Mouse (Mus musculus) layer of hippocampus, adult 9-10 months (tissue): ENCODE data around the gene 3830406C13Rik.
"Not testable (repeated sequence)": the region's sequence is repeated elsewhere in the genome, so short reads cannot be mapped to it uniquely, and the experiment has no call there.

Experiments
- DNase-seq: peaks from one replicate; pipeline ENCODE4 v3.0.0; 2022; ENCODE audit warnings: low spot score

The 3830406C13Rik gene

DNA sequence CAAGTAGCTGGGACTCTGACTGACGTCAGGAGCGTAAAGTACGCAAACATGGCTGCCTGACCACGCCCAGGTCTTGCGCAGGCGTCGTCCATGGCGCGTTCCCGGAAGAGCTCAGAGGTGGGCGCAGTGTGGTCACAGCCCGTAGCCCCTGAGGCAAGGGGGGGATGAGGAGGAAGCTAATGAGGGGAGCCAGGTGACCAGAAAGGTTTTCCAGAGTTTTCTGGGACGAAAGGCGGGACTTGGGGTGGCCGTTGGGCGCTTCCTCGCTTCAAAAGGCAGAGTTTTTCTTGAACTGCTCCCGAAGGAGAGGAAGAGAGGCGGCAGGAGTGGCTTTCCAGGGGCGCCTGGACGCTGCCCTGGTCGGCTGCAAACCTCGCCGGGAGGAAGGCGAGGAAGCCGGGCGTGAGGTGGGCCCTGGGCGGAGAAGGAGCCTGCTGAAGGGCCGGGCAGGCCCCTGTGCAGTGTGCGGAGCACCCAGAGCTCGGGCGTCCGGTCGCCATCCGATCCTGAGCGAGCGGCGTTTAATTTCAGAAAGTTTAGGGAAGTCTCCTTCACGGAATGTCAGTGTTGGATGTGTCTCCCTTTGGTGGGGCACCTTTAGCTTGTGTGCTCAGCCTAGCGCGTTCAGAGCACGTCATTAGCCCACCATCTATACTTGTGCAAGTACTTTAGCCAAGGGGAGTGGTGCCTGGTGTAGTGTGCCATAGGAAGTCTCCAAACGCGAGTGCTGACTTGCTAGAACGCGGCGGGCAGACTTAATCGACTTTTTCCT is at the start of gene 3830406C13Rik:
3830406C13Rik (plus strand) TSS at position 33 of the 772 bp plus-strand sequence.
- peak; percentile 61 for DNase-seq

GRCm38 (mm10) chr14:12243726-12244125 is 40.2 kb upstream of the 3830406C13Rik start:
- no peak for DNase-seq

- no peak for DNase-seq
These were observed 7.9 kb upstream of the 3830406C13Rik start for GRCm38 (mm10) chr14:12276031-12276430.

- DNase-seq = no peak
These were observed 332 bp upstream of the 3830406C13Rik start, which contains the start of gene Gm49355 for GRCm38 (mm10) chr14:12283641-12284040. Gm49355 (plus strand) TSS chr14:12283976.

DNA sequence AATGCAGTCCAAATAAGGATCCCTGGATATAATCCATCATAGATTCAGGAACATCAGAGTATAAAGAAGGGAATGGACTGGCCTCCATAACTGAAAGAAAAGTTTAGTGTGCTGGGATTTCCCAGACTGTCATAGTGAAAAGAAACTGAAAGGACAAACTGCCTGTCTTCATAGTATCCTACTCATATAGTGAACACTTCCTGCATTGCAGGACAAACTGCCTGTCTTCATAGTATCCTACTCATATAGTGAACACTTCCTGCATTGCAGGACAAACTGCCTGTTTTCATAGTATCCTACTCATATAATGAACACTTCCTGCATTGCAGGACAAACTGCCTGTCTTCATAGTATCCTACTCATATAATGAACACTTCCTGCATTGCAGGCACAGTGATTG is 5.8 kb downstream of the 3830406C13Rik start:
- DNase-seq = not testable (repeated sequence)

DNA sequence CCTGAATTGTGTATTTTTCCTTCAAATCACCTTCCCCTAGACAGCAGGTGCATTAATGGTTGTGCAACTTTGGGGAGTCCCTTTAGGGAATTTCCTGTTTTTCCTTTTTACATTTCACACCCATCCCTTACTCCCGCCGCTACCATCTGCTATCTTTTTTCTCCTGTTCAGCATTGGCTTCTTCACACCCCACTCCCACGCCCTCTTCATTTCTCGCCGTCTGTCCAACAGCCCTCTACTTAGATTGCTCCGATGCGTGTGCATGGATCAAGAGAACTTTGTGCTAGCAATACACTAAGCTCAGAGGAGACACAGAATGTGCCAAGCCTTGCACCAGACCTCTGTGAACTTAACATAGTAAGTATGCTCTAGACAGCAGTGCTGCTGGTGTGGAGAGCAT is 12.4 kb downstream of the 3830406C13Rik start:
- DNase-seq = peak; percentile 43

DNA sequence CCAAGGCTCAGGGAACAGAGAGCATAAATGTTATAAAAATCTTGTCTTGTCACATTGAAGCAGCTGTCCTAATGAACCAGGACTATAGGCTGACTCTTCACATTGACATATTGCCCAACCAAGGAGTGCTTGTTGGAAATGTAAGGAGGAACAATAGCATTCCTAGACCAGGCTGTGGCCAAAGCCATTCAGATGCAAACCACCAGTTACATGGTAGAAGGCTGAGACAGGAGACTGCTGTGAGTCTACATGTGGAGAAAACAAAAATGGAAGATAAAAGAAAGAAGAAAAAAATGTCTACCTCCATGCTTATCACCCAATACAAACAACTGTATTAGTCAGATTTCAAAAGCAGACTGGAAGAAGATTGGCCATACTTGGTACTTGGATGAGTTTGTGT is 15.2 kb downstream of the 3830406C13Rik start:
- DNase-seq = no peak

DNA sequence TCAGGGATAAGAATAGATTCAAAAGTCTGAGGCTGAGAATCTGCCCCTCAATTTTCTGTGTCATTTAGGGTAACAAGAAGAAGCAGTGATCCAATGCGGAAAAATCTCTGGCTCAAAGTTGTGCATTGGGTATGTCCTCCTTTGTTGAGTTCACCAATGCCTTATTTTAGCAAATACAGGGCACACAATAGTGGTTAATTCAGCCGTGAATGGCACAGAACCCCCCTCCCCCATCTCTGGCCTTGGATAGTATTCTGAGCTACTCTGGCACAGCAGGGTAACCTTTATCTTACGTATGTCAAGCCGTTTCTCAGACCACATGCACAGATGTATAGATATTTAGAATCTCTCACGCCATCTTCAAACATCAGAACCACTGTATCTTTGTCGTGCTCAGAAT is 15.7 kb downstream of the 3830406C13Rik start:
- DNase-seq = no peak

- DNase-seq = no peak
These were observed 16.3 kb downstream of the 3830406C13Rik start for GRCm38 (mm10) chr14:12300275-12300674.

- peak; percentile 42 for DNase-seq
These were observed 16.7 kb downstream of the 3830406C13Rik start for GRCm38 (mm10) chr14:12300677-12301076.

- DNase-seq = no peak
These were observed 19.1 kb downstream of the 3830406C13Rik start for GRCm38 (mm10) chr14:12303106-12303505.

DNA sequence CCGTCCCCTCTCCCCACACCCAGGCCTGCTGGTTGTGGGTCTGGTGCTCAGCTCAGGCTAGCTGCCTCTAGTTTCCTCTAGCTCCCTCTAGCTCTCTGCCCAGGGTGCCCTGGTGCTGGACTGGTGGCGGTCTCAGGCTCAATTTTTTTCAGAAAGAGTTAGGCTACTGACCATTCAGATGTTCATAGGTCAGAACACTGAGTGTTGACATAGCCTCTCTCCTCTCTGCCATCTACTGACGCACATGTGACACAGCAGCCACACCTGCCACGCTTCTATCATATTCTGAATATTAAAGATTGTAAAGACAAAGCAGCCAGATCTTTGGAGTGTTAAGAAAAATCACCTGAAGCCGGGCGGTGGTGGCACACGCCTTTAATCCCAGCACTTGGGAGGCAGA is 49.6 kb downstream of the 3830406C13Rik start:
- no peak for DNase-seq

- DNase-seq = no peak
These were observed 51.0 kb downstream of the 3830406C13Rik start for GRCm38 (mm10) chr14:12334925-12335324.

GRCm38 (mm10) chr14:12337421-12337997 is 53.5 kb downstream of the 3830406C13Rik start:
- DNase-seq = no peak

DNA sequence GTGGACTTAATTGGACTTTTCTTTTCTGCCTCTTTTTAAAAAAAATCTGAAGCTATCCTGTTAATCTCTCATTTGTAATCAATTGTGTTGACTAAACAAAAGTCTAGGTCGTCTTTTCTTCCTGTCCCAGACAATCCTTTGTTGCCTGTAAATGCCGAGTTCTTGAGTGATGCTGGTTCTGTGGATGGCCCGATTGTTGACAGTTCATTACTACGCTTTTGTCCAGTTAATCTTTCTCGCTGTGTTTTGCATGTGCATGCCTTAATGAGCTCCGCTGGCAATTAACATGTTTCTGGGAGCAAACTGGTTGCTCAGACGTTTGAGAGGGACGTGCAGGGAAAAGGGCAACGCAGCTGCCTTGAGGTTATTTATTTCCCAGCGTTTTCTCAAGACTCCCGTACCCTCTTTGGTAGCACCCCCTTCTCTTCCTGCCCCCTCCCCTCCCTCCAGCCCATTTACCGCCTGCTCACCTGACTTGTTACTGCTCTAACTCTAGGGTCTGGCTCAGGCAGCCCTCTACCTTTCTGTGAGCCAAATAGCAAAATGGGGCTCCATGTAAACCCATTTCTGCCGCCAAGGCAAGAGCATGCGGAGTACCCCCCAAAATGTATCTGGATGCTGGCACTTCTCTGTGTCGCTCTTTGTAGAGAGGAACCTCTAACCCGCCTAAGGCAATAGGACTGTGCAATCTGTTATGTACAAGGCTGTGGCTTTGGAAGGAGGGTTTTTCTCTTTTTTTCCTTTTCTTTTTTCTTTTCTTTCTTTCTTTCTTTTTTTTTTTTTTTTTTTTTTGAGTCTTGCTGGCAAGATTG is 54.2 kb downstream of the 3830406C13Rik start:
- no peak for DNase-seq

- DNase-seq = no peak
These were observed 55.0 kb downstream of the 3830406C13Rik start for GRCm38 (mm10) chr14:12338811-12339565.

DNA sequence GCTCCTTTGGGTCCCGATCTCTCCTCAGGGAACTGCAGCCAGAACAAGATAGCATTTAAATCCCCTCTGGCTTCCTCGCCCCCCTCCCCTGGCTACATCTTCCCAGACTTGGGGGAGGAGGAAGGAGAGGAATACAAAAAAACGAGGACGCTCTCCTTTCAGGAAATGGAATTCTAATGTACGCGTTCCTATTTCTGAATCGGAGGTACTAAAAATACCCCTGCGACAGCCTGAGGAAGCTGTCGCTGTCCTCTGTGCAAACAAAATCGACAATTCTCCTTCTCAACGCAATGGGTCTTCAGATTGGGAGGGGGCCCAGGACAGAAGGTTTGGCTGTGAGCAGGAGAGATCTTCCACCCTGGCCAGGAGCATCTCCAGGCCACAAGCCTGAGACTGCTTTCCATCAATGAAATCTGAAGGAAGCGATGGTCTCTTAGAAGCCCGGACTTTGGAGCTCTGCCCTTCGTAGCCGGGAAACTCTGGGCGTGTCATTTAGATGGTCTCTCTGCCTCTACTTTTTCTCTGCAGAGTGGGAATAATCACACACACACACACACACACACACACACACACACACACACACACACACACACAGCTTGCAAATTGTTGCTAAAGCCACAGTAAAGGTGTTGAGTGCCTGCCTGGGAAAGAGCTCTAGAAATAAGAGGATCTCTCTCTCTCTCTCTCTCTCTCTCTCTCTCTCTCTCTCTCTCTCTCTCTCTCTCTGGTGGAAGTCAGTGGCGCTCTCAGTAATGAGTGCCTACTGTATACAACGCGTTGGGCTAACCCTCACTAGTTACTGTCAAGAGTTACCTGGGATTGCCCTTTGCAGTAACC is 56.5 kb downstream of the 3830406C13Rik start:
- DNase-seq = no peak

DNA sequence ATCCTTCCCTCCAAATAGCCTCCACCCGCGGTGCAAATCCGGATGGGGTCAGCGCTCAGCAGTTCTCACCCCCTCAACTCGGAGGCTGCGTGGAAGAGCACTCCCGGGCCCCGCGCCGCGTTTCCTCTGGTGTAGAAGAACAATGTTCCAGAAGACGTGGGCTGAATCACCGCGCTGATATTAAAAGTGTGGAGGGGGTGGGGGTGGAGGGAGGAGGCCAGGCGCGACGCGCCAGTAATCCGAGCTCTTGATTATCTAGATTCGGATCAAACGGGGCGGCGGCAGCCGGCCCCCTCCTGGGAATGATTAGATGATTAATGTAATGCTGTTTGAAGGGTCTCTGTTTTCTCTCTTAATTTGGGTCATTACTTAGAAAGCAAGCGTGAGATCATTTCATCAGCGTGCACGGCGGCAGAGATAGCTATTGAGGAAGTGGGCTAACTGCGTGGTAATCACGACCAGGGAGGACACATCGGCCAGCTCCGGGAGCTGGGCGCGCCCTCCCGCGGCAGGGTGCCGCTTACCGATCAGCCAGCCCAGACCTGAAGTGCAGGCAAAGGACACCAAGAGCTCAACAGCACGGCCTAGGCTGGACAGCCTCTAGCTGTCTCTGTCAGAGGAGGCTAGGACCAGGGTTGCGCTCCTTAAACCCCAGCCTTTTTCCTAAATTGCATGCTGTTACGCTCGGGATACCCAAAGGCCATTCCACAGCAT is 57.3 kb downstream of the 3830406C13Rik start:
- DNase-seq = no peak

GRCm38 (mm10) chr14:12341789-12342457 is 58.0 kb downstream of the 3830406C13Rik start:
- DNase-seq = no peak
